Mouse (Mus musculus): ENCODE measurements around the gene Hagh. TPM values are rescaled to one million over a fixed set of nuclear protein-coding genes. Genes with fewer than 3 reads are reported as not detected.
A peak's percentile ranks its signal among the peaks of the same experiment; 100 is the strongest.

Gene Hagh
- polyA plus RNA-seq, 1 experiment from 2014 or later, result 241 TPM

DNA sequence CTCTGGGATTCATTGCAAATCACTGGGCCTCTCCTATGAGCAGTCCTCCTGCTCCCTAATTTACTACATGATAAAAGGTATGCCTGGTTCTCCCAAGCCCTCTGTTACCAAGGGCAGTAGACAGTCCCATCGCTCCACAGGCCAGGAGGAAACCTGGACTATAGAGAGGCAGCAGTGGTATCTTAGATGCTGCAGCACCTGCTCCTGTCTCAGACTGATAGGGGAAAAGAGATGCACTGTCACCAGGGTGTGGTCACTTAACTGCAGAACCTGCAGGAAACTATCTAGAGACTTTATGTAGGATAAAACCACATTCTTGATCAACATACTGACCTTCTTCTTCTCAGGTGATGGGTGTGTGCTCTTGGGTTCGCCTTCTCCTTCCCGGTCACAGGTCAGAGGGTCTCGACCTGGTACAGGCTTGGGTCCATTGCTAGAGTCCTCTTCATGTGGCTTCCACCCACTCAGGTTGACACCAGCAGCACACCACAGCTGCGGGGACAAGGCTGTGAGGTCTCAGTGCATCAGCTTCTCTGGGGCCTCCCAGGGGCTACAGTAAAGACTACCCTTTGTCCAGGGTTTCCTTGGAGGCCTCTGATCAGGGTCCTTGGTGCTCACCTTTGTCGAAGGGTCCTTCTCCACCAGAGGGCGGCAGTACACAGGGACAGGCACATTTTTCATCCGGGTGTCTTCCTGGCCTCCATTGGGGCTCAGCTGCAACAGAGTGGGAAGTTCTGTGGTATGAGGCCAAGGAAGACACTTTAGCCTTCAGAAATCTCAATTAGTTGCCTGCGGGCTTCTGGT is 62.9 kb downstream of the Hagh start:
- H3K4me1 ChIP-seq (ENCODE audit: insufficient read depth), result peaks cover 14% of the 10 kb centered on the region
- no peaks in the 10 kb centered on the region for H3K9me3 ChIP-seq (ENCODE audit: low read length)
- H3K4me3 ChIP-seq (ENCODE audit: low read depth, low read length), result no peak overlapping the region
- peaks cover 94% of the 10 kb centered on the region for H3K36me3 ChIP-seq (replicated peaks; ENCODE audit: insufficient read depth, low read length)
- ATAC-seq (peak; percentile 98), DNase-seq (peak; percentile 75)
- H3K4me2 ChIP-seq (ENCODE audit: low read depth, low read length), result peak overlapping the region; percentile 56
- 51% methylated on average over 9 of the region's 9 CpGs for WGBS (ENCODE audit: insufficient replicate concordance)
- peak; percentile 75 for TF ChIP-seq CTCF (IDR thresholded peaks at IDR 0.05; ENCODE audit: low read depth)
- TF ChIP-seq EP300 (IDR thresholded peaks at IDR 0.05; ENCODE audit: low read depth), result peak; percentile 99
- H3K27me3 ChIP-seq (ENCODE audit: insufficient read depth, low read length), result no peaks in the 10 kb centered on the region
- peak overlapping the region; percentile 89 for H3K27ac ChIP-seq (ENCODE audit: low read depth)
- H3K9ac ChIP-seq (replicated peaks), result no peak overlapping the region; the same call in 1 of the 2 replicates

DNA sequence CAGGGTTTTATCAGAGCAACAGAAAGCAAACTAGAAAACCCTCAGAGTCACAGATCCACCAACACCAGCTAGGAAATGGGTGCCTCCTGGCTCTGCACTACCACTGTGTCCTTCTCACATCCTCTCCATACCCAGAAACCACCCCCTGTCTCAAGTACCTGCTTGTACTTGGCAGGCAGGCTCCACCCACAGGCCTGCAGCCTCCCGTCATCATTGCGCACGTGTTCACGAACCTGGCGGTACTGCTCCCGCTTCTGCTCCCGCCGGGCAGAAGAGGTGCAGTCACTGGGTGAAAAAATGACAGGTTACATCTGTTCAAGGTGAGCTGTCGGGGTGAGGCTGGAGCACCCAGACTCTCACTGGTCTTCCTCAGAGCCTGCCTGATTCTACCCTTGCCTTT is 63.8 kb downstream of the Hagh start:
- Histone ChIP-seq H3K4me3 (ENCODE audit: low read depth, low read length) (no peak overlapping the region), H3K4me1 (ENCODE audit: insufficient read depth) (peaks cover 14% of the 10 kb centered on the region), H3K27ac (ENCODE audit: low read depth) (peak overlapping the region; percentile 89), H3K4me2 (ENCODE audit: low read depth, low read length) (no peak overlapping the region), H3K27me3 (ENCODE audit: insufficient read depth, low read length) (no peaks in the 10 kb centered on the region), H3K36me3 (replicated peaks; ENCODE audit: insufficient read depth, low read length) (peaks cover 93% of the 10 kb centered on the region), H3K9ac (replicated peaks) (0 out of 2 replicates have a peak overlapping the region, but pooled peaks have one; percentile 3), H3K9me3 (ENCODE audit: low read length) (no peaks in the 10 kb centered on the region)
- WGBS (ENCODE audit: insufficient replicate concordance), result 93% methylated on average over 9 of the region's 9 CpGs
- no peak for ATAC-seq
- DNase-seq, result no peak
- TF ChIP-seq CTCF (IDR thresholded peaks at IDR 0.05; ENCODE audit: low read depth), result no peak
- no peak for TF ChIP-seq EP300 (IDR thresholded peaks at IDR 0.05; ENCODE audit: low read depth)

DNA sequence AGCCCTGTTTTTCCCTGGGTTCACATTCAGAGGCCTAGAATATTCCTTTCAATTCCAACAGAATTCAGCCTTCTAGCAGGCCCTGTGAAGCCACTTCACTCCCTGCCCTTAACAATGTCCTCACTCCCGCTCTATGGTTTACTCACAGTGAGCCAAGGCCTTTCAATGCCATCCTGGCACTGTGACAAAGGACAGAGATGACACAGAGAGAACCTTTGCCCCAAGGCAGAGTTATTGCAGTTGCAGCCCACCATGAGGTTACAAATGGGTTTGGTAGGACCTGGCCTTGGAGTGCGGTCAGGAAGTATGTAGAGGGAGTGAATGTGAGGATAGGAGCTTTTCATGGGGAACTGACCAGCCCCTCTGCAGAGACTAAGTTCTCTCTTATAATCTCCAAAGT is 67.6 kb downstream of the Hagh start:
- Histone ChIP-seq H3K9ac (replicated peaks) (no peak overlapping the region; the same call in 1 of the 2 replicates), H3K4me3 (ENCODE audit: low read depth, low read length) (no peak overlapping the region), H3K27ac (ENCODE audit: low read depth) (peak overlapping the region; percentile 18; the same call in 1 of the 2 replicates), H3K36me3 (replicated peaks; ENCODE audit: insufficient read depth, low read length) (peaks cover 88% of the 10 kb centered on the region), H3K4me2 (ENCODE audit: low read depth, low read length) (no peak overlapping the region), H3K4me1 (ENCODE audit: insufficient read depth) (peaks cover 6% of the 10 kb centered on the region; the same call in 1 of the 2 replicates), H3K9me3 (ENCODE audit: low read length) (no peaks in the 10 kb centered on the region), H3K27me3 (ENCODE audit: insufficient read depth, low read length) (no peaks in the 10 kb centered on the region)
- DNase-seq (no peak), ATAC-seq (peak; percentile 8; the same call in 1 of the 2 replicates)
- WGBS (ENCODE audit: insufficient replicate concordance), result 92% methylated on average over 2 of the region's 2 CpGs
- TF ChIP-seq CTCF (IDR thresholded peaks at IDR 0.05; ENCODE audit: low read depth) (no peak), EP300 (IDR thresholded peaks at IDR 0.05; ENCODE audit: low read depth) (no peak)

DNA sequence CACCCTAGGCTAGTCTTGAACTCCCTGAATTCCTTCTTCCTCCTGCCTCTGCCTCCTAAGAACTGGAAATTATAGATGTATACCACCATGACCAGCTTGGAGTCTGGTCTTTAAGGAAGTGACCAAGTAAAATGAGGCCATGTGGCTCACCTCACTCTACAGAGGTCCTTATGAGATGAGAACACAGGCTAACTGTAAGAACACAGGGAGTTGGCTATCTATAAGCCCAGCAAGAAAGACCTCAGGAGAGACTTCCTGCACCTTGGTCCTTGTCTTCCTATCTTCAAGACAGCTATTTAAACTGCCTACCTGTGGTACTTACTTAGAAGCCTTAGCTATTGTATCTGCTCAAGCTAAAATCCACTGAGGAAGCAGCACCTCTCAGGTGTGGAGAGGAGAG is 74.0 kb downstream of the Hagh start:
- H3K4me2 ChIP-seq (ENCODE audit: low read depth, low read length), result no peak overlapping the region
- no peak for ATAC-seq

More for the DNA sequence above, 74.0 kb downstream of the Hagh start:
- H3K9ac ChIP-seq (replicated peaks), result no peak overlapping the region
- no peaks in the 10 kb centered on the region for H3K27me3 ChIP-seq (ENCODE audit: insufficient read depth, low read length)
- no peak overlapping the region for H3K27ac ChIP-seq (ENCODE audit: low read depth)
- H3K9me3 ChIP-seq (ENCODE audit: low read length), result no peaks in the 10 kb centered on the region
- H3K36me3 ChIP-seq (replicated peaks; ENCODE audit: insufficient read depth, low read length), result peaks cover 86% of the 10 kb centered on the region
- TF ChIP-seq EP300 (IDR thresholded peaks at IDR 0.05; ENCODE audit: low read depth) (no peak), CTCF (IDR thresholded peaks at IDR 0.05; ENCODE audit: low read depth) (no peak)
- no peak for DNase-seq
- no peak overlapping the region for H3K4me3 ChIP-seq (ENCODE audit: low read depth, low read length)
- H3K4me1 ChIP-seq (ENCODE audit: insufficient read depth), result no peaks in the 10 kb centered on the region

Other genes starting within 250 kb of the Hagh start
- gene Tsc2, start 207.5 kb upstream of the Hagh start, polyA plus RNA-seq (2015; fragmentation: Nextera tagmentation; extraction: Ambion mirVana), result 9.3 and 11.3 TPM in 2 replicates
- gene Nthl1, start 207.5 kb upstream of the Hagh start, polyA plus RNA-seq (2015; fragmentation: Nextera tagmentation; extraction: Ambion mirVana), result 3.6 and 4.3 TPM in 2 replicates
- 12.5 and 13.3 TPM in 2 replicates for gene Slc9a3r2, start 189.8 kb upstream of the Hagh start, polyA plus RNA-seq (2015; fragmentation: Nextera tagmentation; extraction: Ambion mirVana)
- gene Npw, start 181.7 kb upstream of the Hagh start, polyA plus RNA-seq (2015; fragmentation: Nextera tagmentation; extraction: Ambion mirVana), result not detected in 2 replicates
- gene Zfp598, start 170.5 kb upstream of the Hagh start, polyA plus RNA-seq (2015; fragmentation: Nextera tagmentation; extraction: Ambion mirVana), result 7.2 and 7.6 TPM in 2 replicates
- gene Syngr3, start 150.2 kb upstream of the Hagh start, polyA plus RNA-seq (2015; fragmentation: Nextera tagmentation; extraction: Ambion mirVana), result 0.11 TPM in 2 replicates
- 46.5 and 50.7 TPM in 2 replicates for gene Gfer, start 144.0 kb upstream of the Hagh start, polyA plus RNA-seq (2015; fragmentation: Nextera tagmentation; extraction: Ambion mirVana)
- 0.51 and 0.58 TPM in 2 replicates for gene Noxo1, start 143.9 kb upstream of the Hagh start, polyA plus RNA-seq (2015; fragmentation: Nextera tagmentation; extraction: Ambion mirVana)
- 18.1 and 21.5 TPM in 2 replicates for gene Tbl3, start 132.5 kb upstream of the Hagh start, polyA plus RNA-seq (2015; fragmentation: Nextera tagmentation; extraction: Ambion mirVana)
- gene Rnf151, start 122.1 kb upstream of the Hagh start, polyA plus RNA-seq (2015; fragmentation: Nextera tagmentation; extraction: Ambion mirVana), result not detected in 2 replicates
- 819 and 856 TPM in 2 replicates for gene Rps2, start 122.0 kb upstream of the Hagh start, polyA plus RNA-seq (2015; fragmentation: Nextera tagmentation; extraction: Ambion mirVana)
- gene Ndufb10, start 115.7 kb upstream of the Hagh start, polyA plus RNA-seq (2015; fragmentation: Nextera tagmentation; extraction: Ambion mirVana), result 355 TPM in 2 replicates
- 0.14 and 1.4 TPM in 2 replicates for gene Rpl3l, start 112.3 kb upstream of the Hagh start, polyA plus RNA-seq (2015; fragmentation: Nextera tagmentation; extraction: Ambion mirVana)
- gene Msrb1, start 103.5 kb upstream of the Hagh start, polyA plus RNA-seq (2015; fragmentation: Nextera tagmentation; extraction: Ambion mirVana), result 116 and 119 TPM in 2 replicates
- 0.20 and 0.64 TPM in 2 replicates for gene Hs3st6, start 87.2 kb upstream of the Hagh start, polyA plus RNA-seq (2015; fragmentation: Nextera tagmentation; extraction: Ambion mirVana)
- gene Meiob, start 35.9 kb upstream of the Hagh start, polyA plus RNA-seq (2015; fragmentation: Nextera tagmentation; extraction: Ambion mirVana), result 0.97 and 1.2 TPM in 2 replicates
- 84.9 and 90.0 TPM in 2 replicates for gene Fahd1, start 10.2 kb downstream of the Hagh start, polyA plus RNA-seq (2015; fragmentation: Nextera tagmentation; extraction: Ambion mirVana)
- 28.0 and 32.4 TPM in 2 replicates for gene Igfals, start 25.9 kb downstream of the Hagh start, polyA plus RNA-seq (2015; fragmentation: Nextera tagmentation; extraction: Ambion mirVana)
- gene Nubp2, start 46.2 kb downstream of the Hagh start, polyA plus RNA-seq (2015; fragmentation: Nextera tagmentation; extraction: Ambion mirVana), result 41.5 and 46.4 TPM in 2 replicates
- gene Spsb3, start 46.5 kb downstream of the Hagh start, polyA plus RNA-seq (2015; fragmentation: Nextera tagmentation; extraction: Ambion mirVana), result 43.5 and 45.5 TPM in 2 replicates
- 11.3 and 11.9 TPM in 2 replicates for gene Eme2, start 54.9 kb downstream of the Hagh start, polyA plus RNA-seq (2015; fragmentation: Nextera tagmentation; extraction: Ambion mirVana)
- 99.6 and 101 TPM in 2 replicates for gene Mrps34, start 55.0 kb downstream of the Hagh start, polyA plus RNA-seq (2015; fragmentation: Nextera tagmentation; extraction: Ambion mirVana)
- 37.1 and 37.8 TPM in 2 replicates for gene Nme3, start 56.4 kb downstream of the Hagh start, polyA plus RNA-seq (2015; fragmentation: Nextera tagmentation; extraction: Ambion mirVana)
- gene Mapk8ip3, start 96.8 kb downstream of the Hagh start, polyA plus RNA-seq (2015; fragmentation: Nextera tagmentation; extraction: Ambion mirVana), result 4.0 and 4.5 TPM in 2 replicates
- gene Jpt2, start 120.5 kb downstream of the Hagh start, polyA plus RNA-seq (2015; fragmentation: Nextera tagmentation; extraction: Ambion mirVana), result 22.4 and 25.1 TPM in 2 replicates
- gene Cramp1l, start 175.6 kb downstream of the Hagh start, polyA plus RNA-seq (2015; fragmentation: Nextera tagmentation; extraction: Ambion mirVana), result 1.4 and 1.8 TPM in 2 replicates
- gene Ift140, start 175.9 kb downstream of the Hagh start, polyA plus RNA-seq (2015; fragmentation: Nextera tagmentation; extraction: Ambion mirVana), result 36.9 and 42.7 TPM in 2 replicates
- gene Tmem204, start 243.4 kb downstream of the Hagh start, polyA plus RNA-seq (2015; fragmentation: Nextera tagmentation; extraction: Ambion mirVana), result 8.3 and 9.4 TPM in 2 replicates

All from liver, postnatal 0 days (tissue).